Mouse (Mus musculus) embryo, embryonic 10.5 days (tissue): Measurements from ENCODE around the gene Hexdc.

Source experiments
- DNase-seq: peaks from one replicate; pipeline ENCODE4 v3.0.0-alpha.2; 2015; ENCODE audit warnings: low spot score

Gene Hexdc

DNA sequence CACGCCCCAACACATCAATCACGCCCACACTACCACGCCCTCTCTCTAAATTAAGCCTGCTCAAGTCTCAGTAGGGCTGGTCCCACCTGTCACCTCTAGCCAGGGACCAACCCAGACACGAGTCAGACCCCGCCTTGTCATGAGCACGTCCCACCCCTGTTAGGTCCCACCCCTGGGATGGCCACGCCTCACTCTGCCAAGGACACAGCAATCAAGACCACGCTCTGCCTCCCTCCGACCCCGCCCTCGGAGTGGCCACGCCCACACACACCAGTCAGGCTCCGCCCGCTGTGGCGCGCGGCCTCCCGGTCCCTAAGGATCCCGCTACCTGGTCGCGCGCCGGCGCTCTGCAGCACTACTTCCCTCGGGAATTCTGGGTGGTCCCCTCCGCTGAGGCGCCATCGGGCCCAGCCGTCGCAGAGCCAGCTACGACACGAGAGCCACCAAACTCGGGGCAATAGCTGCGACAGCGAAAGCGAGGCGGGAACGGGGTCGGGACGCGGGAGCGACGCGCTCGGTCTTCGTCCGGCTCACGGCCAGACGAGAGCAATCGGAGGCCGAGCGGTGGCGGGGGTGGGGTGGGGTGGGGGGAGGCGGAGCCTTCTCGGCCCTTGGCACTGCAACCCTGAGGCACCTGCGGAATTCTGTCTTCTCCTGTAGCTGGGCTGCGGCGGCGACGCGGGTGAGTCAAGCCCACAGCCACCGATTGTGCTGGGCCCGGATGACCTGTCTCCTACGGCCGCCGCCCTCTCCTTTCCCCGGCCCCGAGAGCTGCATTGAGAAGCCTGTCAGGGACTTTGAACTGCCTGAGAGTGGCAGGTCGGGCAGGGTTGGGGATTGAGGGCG is at the start of gene Hexdc, which contains the start of gene Ogfod3:
Gene Hexdc, plus strand, starts transcription at position 273 of the 846 bp plus-strand sequence.
Gene Ogfod3, minus strand, starts transcription at position 551 of the 846 bp plus-strand sequence.
- peak; percentile 97 for DNase-seq

DNA sequence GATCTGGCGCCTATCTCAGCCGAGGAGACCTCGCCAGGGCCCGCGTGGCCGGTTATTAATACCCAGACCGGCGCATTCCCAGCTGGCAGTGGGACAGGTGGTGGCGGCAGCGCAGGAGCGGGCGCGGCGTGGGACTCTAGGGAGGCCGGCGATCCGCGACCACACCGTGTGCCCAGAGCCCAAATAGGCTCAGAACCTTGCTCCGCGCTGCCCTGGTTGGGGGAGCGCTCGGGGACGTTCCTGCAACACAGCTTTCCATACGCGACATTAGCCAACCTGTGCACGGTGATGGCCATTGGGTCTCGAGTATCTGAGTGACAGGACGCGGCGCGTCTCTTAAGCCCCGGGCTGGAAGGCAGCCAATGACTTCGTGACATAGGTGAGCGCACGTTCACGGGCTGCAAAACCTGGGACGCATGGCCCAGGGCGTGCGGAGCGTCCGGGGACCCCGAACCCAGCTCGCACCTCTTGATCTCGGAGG is 47.8 kb upstream of the Hexdc start:
- DNase-seq: peak; percentile 31

DNA sequence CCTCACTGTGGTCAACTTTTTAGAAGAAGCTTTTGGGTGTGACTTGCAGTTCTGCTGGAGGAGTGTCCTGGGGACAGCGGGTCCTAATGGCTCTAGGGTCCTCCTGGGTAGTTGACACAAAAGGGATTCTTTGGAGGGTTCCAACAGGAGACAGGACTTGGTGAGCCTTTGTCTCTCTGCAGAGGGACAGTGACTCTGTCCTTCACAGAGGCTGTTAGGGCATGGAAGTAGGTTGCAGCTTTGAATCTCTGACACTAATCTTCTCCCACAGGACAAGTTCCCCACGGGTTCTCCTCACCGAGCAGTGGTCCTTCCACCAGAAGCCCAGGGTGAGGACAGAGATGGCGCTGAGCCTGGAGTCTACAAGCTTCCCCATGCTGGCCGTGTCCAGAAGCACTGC is 44.3 kb upstream of the Hexdc start, which contains the start of gene Uts2r:
Gene Uts2r, plus strand, starts transcription at position 301 of the 400 bp plus-strand sequence.
- no peak for DNase-seq

DNA sequence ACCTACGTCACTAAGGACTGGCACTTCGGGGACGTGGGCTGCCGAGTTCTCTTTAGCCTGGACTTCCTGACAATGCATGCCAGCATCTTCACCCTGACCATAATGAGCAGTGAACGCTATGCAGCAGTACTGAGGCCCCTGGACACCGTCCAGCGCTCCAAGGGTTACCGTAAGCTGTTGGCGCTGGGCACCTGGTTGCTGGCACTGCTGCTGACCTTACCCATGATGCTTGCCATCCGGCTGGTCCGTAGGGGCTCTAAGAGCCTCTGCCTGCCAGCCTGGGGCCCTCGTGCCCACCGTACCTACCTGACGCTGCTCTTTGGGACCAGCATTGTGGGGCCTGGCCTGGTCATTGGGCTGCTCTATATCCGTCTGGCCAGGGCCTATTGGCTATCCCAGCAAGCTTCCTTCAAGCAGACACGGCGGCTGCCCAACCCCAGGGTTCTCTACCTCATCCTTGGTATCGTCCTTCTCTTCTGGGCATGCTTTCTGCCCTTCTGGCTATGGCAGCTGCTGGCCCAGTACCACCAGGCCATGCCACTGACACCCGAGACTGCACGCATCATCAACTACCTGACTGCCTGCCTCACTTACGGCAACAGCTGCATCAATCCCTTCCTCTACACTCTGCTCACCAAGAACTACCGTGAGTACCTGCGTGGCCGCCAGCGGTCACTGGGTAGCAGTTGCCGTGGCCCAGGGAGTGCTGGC is 43.4 kb upstream of the Hexdc start:
- no peak for DNase-seq

DNA sequence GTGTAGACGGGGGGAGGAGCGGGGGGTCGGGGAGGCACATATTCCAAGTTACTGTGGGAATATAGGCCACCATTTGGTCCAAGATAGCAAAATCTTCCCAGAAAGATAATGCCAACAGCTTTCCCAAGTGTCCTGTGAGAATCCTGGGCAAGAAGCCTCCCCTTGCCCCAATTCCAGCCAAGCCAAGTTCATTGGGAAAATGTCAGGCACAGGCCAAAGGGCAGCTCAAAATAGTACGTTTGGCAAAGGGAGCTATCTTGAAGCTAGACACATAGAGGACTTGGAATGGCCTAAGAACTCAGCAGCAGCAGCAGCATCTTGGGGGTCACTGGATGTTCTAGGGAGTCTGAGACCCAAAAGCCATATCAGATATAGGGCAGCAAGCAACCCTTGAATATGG is 40.5 kb upstream of the Hexdc start:
- DNase-seq: no peak

DNA sequence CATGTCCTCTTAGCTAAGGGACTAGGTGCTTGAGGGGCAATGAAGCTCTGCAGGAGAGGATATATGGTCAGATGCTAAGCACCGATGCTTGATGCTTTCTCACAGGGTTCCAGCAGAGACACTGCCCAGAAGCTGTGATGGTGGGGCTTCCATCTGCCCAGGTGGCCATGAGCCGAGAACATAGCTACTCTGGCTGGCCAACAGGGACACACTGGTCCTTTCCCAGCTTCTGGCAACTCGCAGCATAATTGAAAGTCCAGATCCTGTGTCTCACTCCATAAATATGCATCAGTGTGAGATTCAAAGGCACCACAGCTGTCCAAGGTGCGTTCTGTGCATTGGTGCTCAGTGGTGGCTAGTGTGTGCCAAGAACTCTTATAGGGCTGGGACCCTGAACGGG is 31.0 kb upstream of the Hexdc start:
- no peak for DNase-seq

DNA sequence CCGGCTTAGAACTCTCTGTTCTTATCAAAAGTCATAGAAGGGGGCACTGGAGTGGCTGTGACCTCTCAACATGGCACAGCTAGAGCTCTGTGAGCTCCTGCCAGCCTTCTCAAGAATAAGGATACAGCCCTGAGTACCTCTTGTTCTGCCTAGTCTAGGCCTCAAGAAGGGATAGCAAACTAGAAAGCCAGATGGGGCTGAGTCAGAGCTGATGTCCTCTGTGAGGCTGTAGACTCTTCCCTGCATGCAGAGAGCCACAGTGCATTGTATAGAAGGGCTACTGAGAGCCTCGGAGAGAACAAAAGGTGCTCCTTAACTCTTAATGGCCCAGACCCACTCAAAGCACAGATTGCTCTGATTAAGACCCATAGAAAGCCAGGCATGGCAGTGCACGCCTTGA is 30.0 kb upstream of the Hexdc start:
- no peak for DNase-seq

DNA sequence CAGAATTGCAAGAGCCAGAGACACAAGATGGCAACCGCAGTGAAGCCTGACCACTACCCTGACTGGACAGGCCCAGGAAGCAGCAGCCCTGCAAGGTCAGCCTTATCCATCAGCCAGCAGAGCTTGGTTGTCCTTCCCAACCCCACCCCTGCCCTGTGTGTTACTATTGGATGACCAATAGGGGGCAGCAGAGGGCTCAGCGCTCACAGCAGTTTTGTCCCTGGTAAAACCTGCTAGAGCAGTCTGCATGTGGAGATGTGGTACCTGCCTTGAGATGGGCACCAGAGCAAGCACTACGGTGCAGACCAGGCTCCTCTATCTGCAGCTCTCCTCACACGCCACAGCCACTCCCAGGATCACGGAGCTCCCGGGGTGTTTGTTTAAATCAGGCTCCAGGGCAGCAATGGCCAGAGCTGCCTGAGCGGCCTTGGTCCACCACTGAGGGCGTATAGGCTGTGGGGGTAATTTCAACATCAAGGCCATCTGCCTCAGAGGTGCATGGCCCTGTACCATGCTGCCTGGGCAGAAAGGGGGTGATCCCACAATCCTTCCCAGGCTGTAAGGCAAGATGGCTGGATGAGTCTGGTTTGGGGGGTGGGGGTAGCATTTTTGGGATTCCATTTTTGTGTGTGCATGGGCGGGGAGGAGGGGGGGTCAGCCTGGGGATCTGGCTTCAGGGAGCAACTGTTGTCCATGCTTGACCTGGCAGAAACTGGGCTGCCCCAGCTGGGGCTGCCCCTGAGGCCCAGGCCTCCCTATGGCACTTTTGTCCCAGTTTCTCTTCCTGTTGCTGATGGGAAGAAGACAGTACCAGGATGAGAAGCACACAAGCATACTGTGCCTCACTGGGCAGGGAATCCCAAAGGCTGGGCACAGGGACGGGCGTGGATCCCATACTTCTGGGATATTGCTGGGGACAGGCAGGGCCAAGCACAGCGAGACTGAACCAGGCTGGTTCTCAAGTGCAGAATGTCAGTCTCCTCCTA is 27.7 kb upstream of the Hexdc start:
- DNase-seq: peak; percentile 79

DNA sequence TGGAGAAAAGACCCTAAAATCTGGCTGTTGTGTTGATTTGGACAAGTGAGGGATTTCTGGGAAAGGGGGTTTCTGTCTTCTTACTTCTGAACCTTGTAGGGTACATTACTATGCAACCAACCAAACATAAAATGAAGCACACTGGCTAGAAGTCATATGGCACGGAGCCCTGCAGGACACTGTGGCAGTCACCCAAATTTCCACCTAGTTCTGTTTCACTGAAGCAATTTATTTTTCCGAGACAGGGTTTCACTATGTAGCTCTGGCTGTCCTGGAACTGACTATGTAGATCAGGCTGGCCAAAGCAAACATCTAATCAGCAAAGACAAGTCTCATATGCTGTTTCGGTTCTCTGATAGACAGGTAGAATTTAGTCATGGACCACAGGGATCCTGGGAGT is 14.6 kb upstream of the Hexdc start:
- no peak for DNase-seq

DNA sequence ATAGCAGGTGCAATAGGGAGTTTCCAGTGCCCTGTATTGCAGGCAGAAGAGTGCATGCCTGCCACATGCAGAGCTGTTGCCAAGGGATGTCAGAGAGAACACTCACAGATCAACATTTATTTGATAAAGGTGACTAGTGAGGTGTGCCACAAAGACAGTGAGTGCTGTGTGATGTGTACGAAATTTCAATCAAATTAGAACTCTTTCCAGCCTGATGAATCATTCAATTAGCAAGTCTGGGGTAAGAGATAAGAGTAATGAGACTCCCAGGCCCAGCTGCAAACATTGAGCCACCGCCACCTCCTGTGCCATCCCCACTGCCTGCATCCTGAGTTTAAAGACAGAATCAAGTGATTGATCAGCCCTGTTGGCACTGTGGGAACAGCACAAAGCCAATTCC is 11.5 kb upstream of the Hexdc start:
- DNase-seq: no peak

DNA sequence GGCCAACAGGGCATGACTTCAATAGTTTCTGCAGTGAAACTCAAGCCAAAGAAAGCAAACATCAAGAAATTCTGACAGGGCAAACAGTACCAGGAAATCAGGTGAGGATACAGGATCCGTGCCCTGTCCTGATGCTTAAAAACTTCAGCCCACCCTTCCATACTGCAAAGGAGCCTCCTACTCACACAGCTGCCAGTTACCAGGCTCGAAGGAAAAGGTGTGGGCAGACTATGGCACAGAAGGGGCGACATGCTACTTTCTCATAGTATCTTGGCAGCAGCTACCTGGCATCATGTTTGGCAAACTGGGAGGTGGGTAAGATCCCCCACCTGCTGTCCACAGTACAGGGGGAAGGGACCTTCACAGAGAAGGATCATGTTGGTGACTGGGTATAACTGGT is 10.8 kb upstream of the Hexdc start:
- no peak for DNase-seq

DNA sequence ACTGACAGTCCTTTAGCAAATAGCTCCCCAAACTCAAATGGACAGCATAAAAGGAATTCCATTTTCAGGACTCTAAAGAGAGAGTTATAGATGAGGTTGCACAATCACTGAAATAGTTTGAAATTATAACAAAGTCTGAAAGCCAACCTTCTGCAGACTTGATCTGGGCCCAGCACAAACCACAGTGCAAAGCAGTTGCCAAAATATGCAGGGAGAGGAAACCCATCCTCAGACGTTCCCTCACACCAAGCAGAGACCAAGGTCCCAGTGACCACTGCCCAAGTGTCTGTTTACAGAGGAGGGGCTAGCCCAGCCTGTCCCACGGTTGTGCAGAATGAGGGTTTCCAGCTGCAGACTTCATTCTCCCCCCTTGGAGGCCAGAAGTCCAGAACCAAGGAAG is 5.6 kb upstream of the Hexdc start:
- DNase-seq: no peak

DNA sequence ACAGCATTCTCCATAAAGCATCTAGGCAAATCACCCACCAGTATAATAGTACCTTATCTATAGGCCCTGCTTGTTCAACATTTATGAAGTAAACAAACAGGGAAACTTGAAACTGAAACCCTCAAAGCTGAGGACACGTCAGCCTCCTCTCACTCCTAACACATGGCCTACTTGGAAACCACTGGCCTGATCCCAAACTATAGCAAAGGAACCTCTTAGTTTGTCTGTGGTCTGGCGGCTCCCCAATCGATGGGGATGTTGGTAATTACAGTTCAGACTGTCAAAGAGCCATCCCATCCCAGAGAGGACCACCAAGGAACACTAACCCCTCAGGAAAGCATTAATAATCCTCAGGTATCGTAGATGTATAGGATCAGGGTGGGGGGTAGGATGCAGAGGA is 4.4 kb upstream of the Hexdc start:
- DNase-seq: no peak

DNA sequence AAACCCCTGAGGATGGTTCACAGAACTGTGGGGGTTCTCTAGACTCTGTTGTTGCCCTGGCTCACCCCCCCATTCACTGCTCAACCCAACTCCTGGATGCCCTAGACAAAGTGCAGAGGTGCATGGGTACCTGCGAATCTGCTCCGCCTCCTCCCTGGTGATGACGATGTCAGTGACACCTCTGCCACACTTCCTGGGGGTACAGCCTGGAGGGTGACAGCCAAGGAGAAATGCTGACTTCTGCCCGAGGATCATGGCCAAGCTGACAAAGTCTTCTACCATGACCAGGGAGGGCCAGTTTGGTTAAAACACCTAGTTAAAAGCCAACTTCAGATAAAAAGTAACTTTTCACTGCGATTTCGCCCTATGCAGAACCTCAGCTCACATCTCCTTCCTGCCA is 3.5 kb upstream of the Hexdc start:
- no peak for DNase-seq

DNA sequence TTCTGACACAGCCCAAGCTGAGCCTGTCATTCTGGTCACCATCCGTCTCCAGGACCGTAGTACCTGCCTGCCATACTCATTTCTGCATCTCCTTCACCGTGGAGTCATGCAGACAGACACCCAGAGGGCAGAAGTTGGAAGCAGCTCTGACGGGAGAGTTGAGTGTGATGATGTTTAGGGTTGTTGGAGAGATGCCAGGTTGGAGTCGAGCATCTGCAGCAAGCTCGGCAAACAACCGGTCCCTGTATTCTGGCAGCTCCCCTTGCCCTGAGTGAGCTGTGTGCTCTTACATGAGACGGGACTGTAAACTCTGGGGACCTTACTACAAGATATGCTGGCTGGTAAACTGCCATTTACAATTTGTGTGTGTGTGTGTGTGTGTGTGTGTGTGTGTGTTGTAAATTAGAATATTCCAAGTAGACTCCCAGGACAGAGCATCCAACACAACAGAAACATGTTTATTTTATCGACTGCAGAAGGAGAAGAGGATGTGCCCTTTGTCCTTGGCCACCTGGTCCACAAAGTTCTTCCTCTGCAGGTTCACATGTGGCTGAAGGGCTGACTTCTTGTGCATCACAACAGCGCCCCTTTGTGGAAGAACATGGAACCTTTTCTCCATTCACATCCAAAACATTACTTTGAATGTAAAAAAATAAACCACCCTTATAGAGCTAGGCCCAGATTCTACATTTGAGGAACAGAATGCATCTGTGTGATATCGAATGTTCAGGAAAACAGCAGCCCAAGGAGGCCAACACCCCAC is 2.6 kb upstream of the Hexdc start:
- DNase-seq: peak; percentile 54

DNA sequence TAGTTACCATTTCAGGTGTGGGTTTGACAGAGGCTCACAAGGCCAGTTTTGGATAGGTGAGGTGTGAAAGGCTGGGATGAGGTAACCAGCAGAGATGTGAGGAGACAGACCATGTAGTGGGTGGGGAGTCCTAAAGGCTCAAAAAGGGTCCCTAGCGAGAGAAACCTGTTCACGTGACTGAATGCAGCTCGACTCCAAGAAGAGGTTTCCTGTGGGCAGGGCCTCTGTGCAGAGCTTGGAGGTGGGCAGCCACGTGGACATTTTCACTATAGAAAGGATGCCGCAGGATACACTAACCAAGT is 423 bp upstream of the Hexdc start:
- DNase-seq: no peak

DNA sequence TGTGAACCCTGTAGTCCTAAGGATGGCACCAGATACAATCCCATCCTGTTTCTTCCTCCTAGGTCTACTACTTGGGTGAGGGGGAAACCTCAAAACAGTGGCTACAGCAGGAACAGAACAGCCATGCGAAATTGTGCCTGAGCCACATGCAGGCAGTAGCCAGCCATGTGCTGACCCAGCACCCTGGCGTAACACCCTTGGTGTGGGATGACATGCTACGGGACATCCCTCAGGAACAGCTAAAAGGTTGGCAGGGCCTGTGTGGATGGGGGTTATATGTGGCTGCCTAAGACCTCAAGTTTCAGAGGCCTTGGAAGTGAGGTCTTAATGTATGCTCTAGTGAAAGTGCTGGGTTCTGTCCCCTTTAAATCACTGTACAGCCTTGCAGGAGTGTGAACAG is 12.6 kb downstream of the Hexdc start:
- no peak for DNase-seq

DNA sequence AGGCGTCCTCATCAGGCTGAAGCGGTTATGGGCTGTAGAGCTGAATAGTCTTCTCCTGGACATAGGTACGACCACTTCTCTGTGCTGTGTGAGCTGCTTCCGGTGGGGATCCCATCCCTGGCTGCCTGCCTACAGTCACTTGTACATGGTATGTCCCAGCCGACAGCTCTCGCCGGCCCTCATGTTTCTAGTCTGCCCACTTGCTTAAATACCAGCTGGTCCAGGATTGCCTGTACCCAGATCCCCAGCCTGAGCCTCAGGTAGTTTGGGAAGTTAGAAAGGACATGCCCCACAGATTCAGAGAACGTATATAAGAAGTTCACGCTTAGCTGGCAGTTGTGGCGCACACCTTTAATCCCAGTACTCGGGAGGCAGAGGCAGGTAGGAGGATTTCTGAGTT is 15.5 kb downstream of the Hexdc start:
- no peak for DNase-seq

DNA sequence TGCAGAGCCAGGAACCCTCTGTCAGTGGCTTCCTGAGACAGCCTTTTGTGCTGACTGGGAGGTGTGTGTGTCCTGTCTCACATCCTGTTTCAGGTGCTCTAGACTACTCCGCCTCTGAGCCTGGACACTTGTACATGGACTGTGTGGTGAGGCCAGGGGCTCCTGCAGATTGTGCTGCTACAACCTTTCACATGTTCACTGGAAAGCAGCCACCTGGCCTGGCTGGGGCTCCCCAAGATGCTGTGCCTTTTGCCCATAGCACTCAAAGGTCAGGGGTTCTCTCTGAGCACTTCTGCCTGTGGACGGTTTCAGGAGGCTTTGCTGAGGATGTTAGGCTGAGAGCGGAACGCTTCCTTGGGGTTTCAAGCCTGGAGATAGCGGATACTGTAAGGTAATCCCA is 16.5 kb downstream of the Hexdc start:
- no peak for DNase-seq

DNA sequence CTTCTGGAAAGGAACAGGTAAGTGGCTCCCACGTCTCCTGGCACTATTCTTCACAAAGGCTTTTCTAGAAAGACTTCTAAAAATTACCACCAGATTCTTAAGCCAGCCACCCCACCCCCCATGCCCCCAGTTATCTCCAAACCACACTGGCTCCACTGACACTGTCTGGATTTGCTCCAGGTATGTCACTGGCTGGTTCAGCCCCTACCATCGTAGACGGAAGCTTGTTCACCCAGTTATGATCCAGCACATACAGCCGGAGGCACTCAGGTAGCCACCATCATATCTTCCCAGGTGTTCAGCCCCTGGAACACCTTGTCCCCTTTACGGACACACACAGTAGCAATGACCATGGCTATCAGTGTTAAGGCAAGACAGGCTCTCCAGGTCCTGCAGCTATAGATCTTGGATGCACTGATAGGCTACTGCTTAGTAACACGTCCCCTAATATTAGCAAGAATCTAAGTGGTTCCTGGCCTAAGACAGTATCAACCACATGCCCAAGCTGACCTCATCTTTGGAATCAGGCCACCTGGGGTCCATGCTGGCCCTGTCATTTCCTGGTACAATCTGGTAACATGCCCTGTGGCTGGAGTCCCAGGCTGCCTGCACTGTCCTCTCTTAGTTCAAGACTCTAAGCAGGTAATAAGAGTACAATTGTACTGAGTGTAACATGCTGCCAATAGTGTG is 17.2 kb downstream of the Hexdc start:
- DNase-seq: no peak
